Mouse (Mus musculus): ENCODE measurements at regions not wholly inside any gene's neighbourhood (a gene's known extent, or its start where the extent isn't known, plus 50 kb on each side); places are given as distances from the start of the nearest gene placed in this dataset.

GRCm38 (mm10) chr10:98014985-98015902 lies 288.7 kb upstream of the C030005K15Rik start:
- Histone ChIP-seq H3K9me3 (replicated peaks; ENCODE audit: control insufficient read depth, low read length) (no peaks in the 10 kb centered on the region), H3K4me3 (ENCODE audit: low read depth, low read length) (no peak overlapping the region), H3K4me1 (ENCODE audit: control insufficient read depth, insufficient read depth) (no peaks in the 10 kb centered on the region), H3K9ac (replicated peaks; ENCODE audit: low read depth, low read length) (no peak overlapping the region), H3K36me3 (replicated peaks; ENCODE audit: control insufficient read depth, insufficient read depth, low read length) (no peaks in the 10 kb centered on the region), H3K27me3 (ENCODE audit: control insufficient read depth, insufficient read depth, low read length) (no peaks in the 10 kb centered on the region), H3K27ac (ENCODE audit: low read depth) (no peak overlapping the region), H3K4me2 (ENCODE audit: low read depth, low read length) (no peak overlapping the region)
- ATAC-seq (ENCODE audit: insufficient read depth, low read depth) (no peak), DNase-seq (ENCODE audit: low spot score) (no peak)
- TF ChIP-seq CTCF (IDR thresholded peaks at IDR 0.05; ENCODE audit: low read depth), result no peak
- TF ChIP-seq EP300 (IDR thresholded peaks at IDR 0.05; ENCODE audit: low read depth), result no peak
- 78% methylated on average over 10 of the region's 10 CpGs for WGBS

- no peaks in the 10 kb centered on the region for H3K9me3 ChIP-seq (replicated peaks; ENCODE audit: control insufficient read depth, low read length)
- H3K4me2 ChIP-seq (ENCODE audit: low read depth, low read length), result no peak overlapping the region
- ATAC-seq (ENCODE audit: insufficient read depth, low read depth), result no peak
- no peak for DNase-seq (ENCODE audit: low spot score)
- H3K27ac ChIP-seq (ENCODE audit: low read depth), result no peak overlapping the region
- no peak for TF ChIP-seq CTCF (IDR thresholded peaks at IDR 0.05; ENCODE audit: low read depth)
- no peak for TF ChIP-seq EP300 (IDR thresholded peaks at IDR 0.05; ENCODE audit: low read depth)
- H3K36me3 ChIP-seq (replicated peaks; ENCODE audit: control insufficient read depth, insufficient read depth, low read length), result no peaks in the 10 kb centered on the region
- H3K4me1 ChIP-seq (ENCODE audit: control insufficient read depth, insufficient read depth), result no peaks in the 10 kb centered on the region
- H3K9ac ChIP-seq (replicated peaks; ENCODE audit: low read depth, low read length), result no peak overlapping the region
- 65% methylated on average over 2 of the region's 2 CpGs for WGBS
- no peak overlapping the region for H3K4me3 ChIP-seq (ENCODE audit: low read depth, low read length)
- no peaks in the 10 kb centered on the region for H3K27me3 ChIP-seq (ENCODE audit: control insufficient read depth, insufficient read depth, low read length)
These were observed 290.2 kb upstream of the C030005K15Rik start for GRCm38 (mm10) chr10:98016596-98017304.

- DNase-seq (ENCODE audit: low spot score) (no peak), ATAC-seq (ENCODE audit: insufficient read depth, low read depth) (no peak)
- Histone ChIP-seq H3K27me3 (ENCODE audit: control insufficient read depth, insufficient read depth, low read length) (no peaks in the 10 kb centered on the region), H3K36me3 (replicated peaks; ENCODE audit: control insufficient read depth, insufficient read depth, low read length) (no peaks in the 10 kb centered on the region), H3K4me3 (ENCODE audit: low read depth, low read length) (no peak overlapping the region), H3K9ac (replicated peaks; ENCODE audit: low read depth, low read length) (no peak overlapping the region), H3K4me1 (ENCODE audit: control insufficient read depth, insufficient read depth) (no peaks in the 10 kb centered on the region), H3K27ac (ENCODE audit: low read depth) (no peak overlapping the region), H3K9me3 (replicated peaks; ENCODE audit: control insufficient read depth, low read length) (no peaks in the 10 kb centered on the region), H3K4me2 (ENCODE audit: low read depth, low read length) (no peak overlapping the region)
- WGBS, result 65% methylated on average over 8 of the region's 8 CpGs
- no peak for TF ChIP-seq EP300 (IDR thresholded peaks at IDR 0.05; ENCODE audit: low read depth)
- no peak for TF ChIP-seq CTCF (IDR thresholded peaks at IDR 0.05; ENCODE audit: low read depth)
These were observed 302.6 kb upstream of the C030005K15Rik start for GRCm38 (mm10) chr10:98029124-98029523.

- H3K27me3 ChIP-seq (ENCODE audit: control insufficient read depth, insufficient read depth, low read length), result no peaks in the 10 kb centered on the region
- no peak overlapping the region for H3K4me3 ChIP-seq (ENCODE audit: low read depth, low read length)
- H3K4me1 ChIP-seq (ENCODE audit: control insufficient read depth, insufficient read depth), result no peaks in the 10 kb centered on the region
- no peak overlapping the region for H3K9ac ChIP-seq (replicated peaks; ENCODE audit: low read depth, low read length)
- H3K36me3 ChIP-seq (replicated peaks; ENCODE audit: control insufficient read depth, insufficient read depth, low read length), result no peaks in the 10 kb centered on the region
- H3K27ac ChIP-seq (ENCODE audit: low read depth), result no peak overlapping the region
- H3K9me3 ChIP-seq (replicated peaks; ENCODE audit: control insufficient read depth, low read length), result no peaks in the 10 kb centered on the region
- no peak for TF ChIP-seq CTCF (IDR thresholded peaks at IDR 0.05; ENCODE audit: low read depth)
- TF ChIP-seq EP300 (IDR thresholded peaks at IDR 0.05; ENCODE audit: low read depth), result no peak
- no peak for ATAC-seq (ENCODE audit: insufficient read depth, low read depth)
- H3K4me2 ChIP-seq (ENCODE audit: low read depth, low read length), result no peak overlapping the region
- WGBS, result 42% methylated on average over 3 of the region's 3 CpGs
- no peak for DNase-seq (ENCODE audit: low spot score)
These were observed 303.1 kb upstream of the C030005K15Rik start for GRCm38 (mm10) chr10:98029621-98030020.

GRCm38 (mm10) chr10:98032661-98033060 lies 306.1 kb upstream of the C030005K15Rik start:
- H3K4me2 ChIP-seq (ENCODE audit: low read depth, low read length), result no peak overlapping the region
- TF ChIP-seq EP300 (IDR thresholded peaks at IDR 0.05; ENCODE audit: low read depth) (no peak), CTCF (IDR thresholded peaks at IDR 0.05; ENCODE audit: low read depth) (no peak)
- 82% methylated on average over 1 of the region's 1 CpGs for WGBS
- H3K27me3 ChIP-seq (ENCODE audit: control insufficient read depth, insufficient read depth, low read length), result no peaks in the 10 kb centered on the region
- H3K9me3 ChIP-seq (replicated peaks; ENCODE audit: control insufficient read depth, low read length), result no peaks in the 10 kb centered on the region
- ATAC-seq (ENCODE audit: insufficient read depth, low read depth), result no peak
- no peak overlapping the region for H3K4me3 ChIP-seq (ENCODE audit: low read depth, low read length)
- H3K27ac ChIP-seq (ENCODE audit: low read depth), result no peak overlapping the region
- H3K36me3 ChIP-seq (replicated peaks; ENCODE audit: control insufficient read depth, insufficient read depth, low read length), result no peaks in the 10 kb centered on the region
- no peaks in the 10 kb centered on the region for H3K4me1 ChIP-seq (ENCODE audit: control insufficient read depth, insufficient read depth)
- DNase-seq (ENCODE audit: low spot score), result no peak
- no peak overlapping the region for H3K9ac ChIP-seq (replicated peaks; ENCODE audit: low read depth, low read length)

All from heart, postnatal 0 days (tissue).